Mouse (Mus musculus) limb, embryonic 13.5 days (tissue): ENCODE measurements around the gene Hist2h2aa1. TPM values are rescaled to one million over a fixed set of nuclear protein-coding genes. Genes with fewer than 3 reads are reported as not detected.
A peak's percentile ranks its signal among the peaks of the same experiment; 100 is the strongest.
"Not testable (repeated sequence)": the region's sequence is repeated elsewhere in the genome, so short reads cannot be mapped to it uniquely, and the experiment has no call there.

Experiments used
- ATAC-seq: fragments of 200-750 bp; cut with Nextera tagmentation; 2 replicates; pipeline ENCODE4 v1.8.0; 2017; ENCODE audit warnings: low read depth, moderate number of reproducible peaks, moderate TSS enrichment; ENCODE audit not compliant: low FRiP score
- H3K27ac ChIP-seq: fragments of 300-500 bp; sonication (generic); 2 replicates; pipeline ENCODE4 v1.5.1; 2015; ENCODE audit warnings: inconsistent platforms, mild to moderate bottlenecking, moderate library complexity
- H3K27me3 ChIP-seq: fragments of 300-500 bp; sonication (generic); 2 replicates; pipeline ENCODE4 v1.6.1; 2015; ENCODE audit warnings: mild to moderate bottlenecking, inconsistent platforms
- H3K36me3 ChIP-seq: fragments of 300-500 bp; sonication (generic); 2 replicates; pipeline ENCODE4 v1.6.1; 2015; ENCODE audit warnings: inconsistent platforms, mild to moderate bottlenecking, moderate library complexity
- H3K4me1 ChIP-seq: fragments of 300-500 bp; sonication (generic); 2 replicates; pipeline ENCODE4 v1.6.1; 2015; ENCODE audit warnings: inconsistent platforms
- H3K4me2 ChIP-seq: fragments of 300-500 bp; sonication (generic); replicated peaks from 2 replicates; pipeline ENCODE4 v1.6.1; 2015; ENCODE audit warnings: inconsistent platforms, mild to moderate bottlenecking, moderate library complexity
- H3K4me3 ChIP-seq: fragments of 300-500 bp; sonication (generic); 2 replicates; pipeline ENCODE4 v1.5.1; 2015; ENCODE audit warnings: moderate library complexity, mild to moderate bottlenecking, inconsistent platforms
- H3K9ac ChIP-seq: fragments of 300-500 bp; sonication (generic); 2 replicates; pipeline ENCODE4 v1.6.1; 2015; ENCODE audit warnings: mild to moderate bottlenecking, inconsistent platforms
- H3K9me3 ChIP-seq: fragments of 300-500 bp; sonication (generic); 2 replicates; pipeline ENCODE4 v1.6.1; 2016; ENCODE audit warnings: inconsistent platforms
- WGBS: fragments of 180-500 bp; shearing (Covaris S2); methylation state at CpG from one replicate; pipeline ENCODE4 v1.1.7; 2015; 5-methylcytosine and 5-hydroxymethylcytosine counted together
- polyA plus RNA-seq: library from polyadenylated mRNA; unstranded; fragments of >200 nt; fragmentation: Nextera tagmentation; extraction: Ambion mirVana; gene quantifications from 2 replicates; pipeline ENCODE4 v1.2.1, GENCODE M21; 2015

The Hist2h2aa1 gene
- polyA plus RNA-seq, 1 experiment from 2014 or later: 19.0 TPM

- H3K9ac ChIP-seq: peak within 1 kb of the TSS; percentile 92
- no peaks in the 10 kb centered on the region for H3K27me3 ChIP-seq
- H3K9me3 ChIP-seq: no peaks in the 10 kb centered on the region
- peak; percentile 87 for ATAC-seq
- H3K27ac ChIP-seq: peak within 1 kb of the TSS; percentile 99
- no peaks in the 10 kb centered on the region for H3K36me3 ChIP-seq
- peaks cover 27% of the 10 kb centered on the region for H3K4me1 ChIP-seq
- peak within 1 kb of the TSS; percentile 79 for H3K4me2 ChIP-seq
- H3K4me3 ChIP-seq: peak within 1 kb of the TSS; percentile 63
- under 1% methylated on average over 36 of the region's 37 CpGs for WGBS
Observed at GRCm38 (mm10) chr3:96219661-96220130, 25.6 kb upstream of the Hist2h2aa1 start, which contains the start of the genes Bola1 and Hist2h2ab. TSS of gene Bola1 (minus strand) at chr3:96219709. TSS of gene Hist2h2ab (plus strand) at chr3:96219865.

GRCm38 (mm10) chr3:96220131-96220764 lies 25.0 kb upstream of the Hist2h2aa1 start:
- under 1% methylated on average over 31 of the region's 47 CpGs for WGBS
- H3K4me2 ChIP-seq: peak overlapping the region; percentile 79
- H3K36me3 ChIP-seq, H3K9me3 ChIP-seq, H3K27me3 ChIP-seq, ATAC-seq: not testable (repeated sequence)
- peaks cover 27% of the 10 kb centered on the region for H3K4me1 ChIP-seq
- H3K9ac ChIP-seq: peak overlapping the region; percentile 92
- H3K4me3 ChIP-seq: peak overlapping the region; percentile 63
- peak overlapping the region; percentile 99 for H3K27ac ChIP-seq

GRCm38 (mm10) chr3:96220765-96221639 lies 24.3 kb upstream of the Hist2h2aa1 start, which contains the start of the genes Hist2h2ac and Hist2h2be:
TSS of gene Hist2h2ac (minus strand) at chr3:96220880.
TSS of gene Hist2h2be (plus strand) at chr3:96221119.
- Histone ChIP-seq H3K27ac (peak within 1 kb of the TSS; percentile 99), H3K4me1 (peaks cover 28% of the 10 kb centered on the region), H3K9me3 (no peaks in the 10 kb centered on the region), H3K36me3 (no peaks in the 10 kb centered on the region), H3K4me2 (peak within 1 kb of the TSS; percentile 79), H3K4me3 (peak within 1 kb of the TSS; percentile 63), H3K27me3 (no peaks in the 10 kb centered on the region), H3K9ac (peak within 1 kb of the TSS; percentile 92)
- peak; percentile 90 for ATAC-seq
- under 1% methylated on average over 43 of the region's 43 CpGs for WGBS

- Histone ChIP-seq H3K9me3 (no peaks in the 10 kb centered on the region), H3K36me3 (no peaks in the 10 kb centered on the region), H3K9ac (peak overlapping the region; percentile 92), H3K4me3 (peak overlapping the region; percentile 63), H3K27me3 (no peaks in the 10 kb centered on the region), H3K4me1 (peaks cover 32% of the 10 kb centered on the region), H3K27ac (peak overlapping the region; percentile 99), H3K4me2 (peak overlapping the region; percentile 79)
- WGBS: 24% methylated on average over 9 of the region's 9 CpGs
- ATAC-seq: no peak
Observed at GRCm38 (mm10) chr3:96221640-96222038, 23.7 kb upstream of the Hist2h2aa1 start.

- no peak for ATAC-seq
- 91% methylated on average over 4 of the region's 4 CpGs for WGBS
- Histone ChIP-seq H3K4me2 (peak overlapping the region; percentile 79), H3K9ac (no peak overlapping the region), H3K27me3 (no peaks in the 10 kb centered on the region), H3K4me3 (no peak overlapping the region), H3K27ac (no peak overlapping the region; the same call in 1 of the 2 replicates), H3K4me1 (peaks cover 36% of the 10 kb centered on the region), H3K36me3 (no peaks in the 10 kb centered on the region), H3K9me3 (no peaks in the 10 kb centered on the region)
Observed at GRCm38 (mm10) chr3:96222774-96223173, 22.5 kb upstream of the Hist2h2aa1 start.

- no peaks in the 10 kb centered on the region for H3K27me3 ChIP-seq
- no peak for ATAC-seq
- no peak overlapping the region for H3K9ac ChIP-seq
- 62% methylated on average over 2 of the region's 2 CpGs for WGBS
- no peaks in the 10 kb centered on the region for H3K36me3 ChIP-seq
- H3K4me3 ChIP-seq: no peak overlapping the region
- H3K27ac ChIP-seq: no peak overlapping the region
- no peaks in the 10 kb centered on the region for H3K9me3 ChIP-seq
- H3K4me1 ChIP-seq: peaks cover 29% of the 10 kb centered on the region
- H3K4me2 ChIP-seq: no peak overlapping the region
Observed at GRCm38 (mm10) chr3:96225421-96225820, 19.9 kb upstream of the Hist2h2aa1 start.

- Histone ChIP-seq H3K4me1 (peaks cover 24% of the 10 kb centered on the region), H3K27ac (no peak overlapping the region), H3K4me2 (no peak overlapping the region), H3K4me3 (no peak overlapping the region), H3K27me3 (no peaks in the 10 kb centered on the region), H3K9ac (peak overlapping the region; percentile 43), H3K36me3 (no peaks in the 10 kb centered on the region), H3K9me3 (no peaks in the 10 kb centered on the region)
- no peak for ATAC-seq
- WGBS: 68% methylated on average over 8 of the region's 8 CpGs
Observed at GRCm38 (mm10) chr3:96226695-96227648, 18.3 kb upstream of the Hist2h2aa1 start.

- H3K9ac ChIP-seq: no peak overlapping the region
- H3K4me2 ChIP-seq: no peak overlapping the region
- no peak for ATAC-seq
- H3K9me3 ChIP-seq: no peaks in the 10 kb centered on the region
- no peaks in the 10 kb centered on the region for H3K36me3 ChIP-seq
- WGBS: 60% methylated on average over 2 of the region's 2 CpGs
- no peak overlapping the region for H3K4me3 ChIP-seq
- H3K27ac ChIP-seq: no peak overlapping the region
- peaks cover 9% of the 10 kb centered on the region; the same call in 1 of the 2 replicates for H3K4me1 ChIP-seq
- H3K27me3 ChIP-seq: no peaks in the 10 kb centered on the region
Observed at GRCm38 (mm10) chr3:96228828-96229227, 16.5 kb upstream of the Hist2h2aa1 start.

GRCm38 (mm10) chr3:96230404-96230803 lies 14.9 kb upstream of the Hist2h2aa1 start:
- H3K4me3 ChIP-seq: no peak overlapping the region
- H3K27ac ChIP-seq: no peak overlapping the region
- no peaks in the 10 kb centered on the region for H3K27me3 ChIP-seq
- H3K9ac ChIP-seq: no peak overlapping the region
- no peak for ATAC-seq
- H3K4me2 ChIP-seq: no peak overlapping the region
- peaks cover 9% of the 10 kb centered on the region; the same call in 1 of the 2 replicates for H3K4me1 ChIP-seq
- no peaks in the 10 kb centered on the region for H3K9me3 ChIP-seq
- 79% methylated on average over 2 of the region's 2 CpGs for WGBS
- no peaks in the 10 kb centered on the region for H3K36me3 ChIP-seq

- ATAC-seq: no peak
- 69% methylated on average over 4 of the region's 4 CpGs for WGBS
- Histone ChIP-seq H3K4me2 (no peak overlapping the region), H3K27ac (no peak overlapping the region), H3K36me3 (no peaks in the 10 kb centered on the region), H3K9me3 (no peaks in the 10 kb centered on the region), H3K27me3 (no peaks in the 10 kb centered on the region), H3K9ac (no peak overlapping the region), H3K4me1 (peaks cover 8% of the 10 kb centered on the region; the same call in 1 of the 2 replicates), H3K4me3 (no peak overlapping the region)
Observed at GRCm38 (mm10) chr3:96230910-96231757, 14.2 kb upstream of the Hist2h2aa1 start.

- H3K4me3 ChIP-seq: no peak overlapping the region
- no peak overlapping the region for H3K4me2 ChIP-seq
- H3K36me3 ChIP-seq: no peaks in the 10 kb centered on the region
- no peak overlapping the region for H3K27ac ChIP-seq
- peaks cover 7% of the 10 kb centered on the region for H3K4me1 ChIP-seq
- no peak for ATAC-seq
- no peaks in the 10 kb centered on the region for H3K9me3 ChIP-seq
- no peak overlapping the region for H3K9ac ChIP-seq
- WGBS: 53% methylated on average over 2 of the region's 2 CpGs
- no peaks in the 10 kb centered on the region for H3K27me3 ChIP-seq
Observed at GRCm38 (mm10) chr3:96231758-96232120, 13.6 kb upstream of the Hist2h2aa1 start.
